Mouse (Mus musculus) cerebellum, postnatal 25 days (tissue): ENCODE data around the gene Gps2.

Source experiments
- DNase-seq, 2 experiments: peaks; one replicate each; pipeline ENCODE4 v3.0.0; 2021; ENCODE audit warnings: mixed read lengths in 2 of 2

Gene Gps2

GRCm38 (mm10) chr11:69913554-69914371, at the start of gene Gps2:
Gene Gps2 (plus strand): TSS chr11:69913888.
- DNase-seq: peak; percentile 95 to 96

- DNase-seq: no peak
Measured at GRCm38 (mm10) chr11:69864138-69864860, 49.4 kb upstream of the Gps2 start.

- no peak for DNase-seq
Measured at GRCm38 (mm10) chr11:69865561-69865960, 48.1 kb upstream of the Gps2 start.

GRCm38 (mm10) chr11:69867335-69867734, 46.4 kb upstream of the Gps2 start:
- no peak for DNase-seq

- no peak for DNase-seq
Measured at GRCm38 (mm10) chr11:69870289-69871069, 43.2 kb upstream of the Gps2 start.

GRCm38 (mm10) chr11:69871822-69872221, 41.9 kb upstream of the Gps2 start:
- no peak for DNase-seq

GRCm38 (mm10) chr11:69872451-69872850, 41.2 kb upstream of the Gps2 start:
- DNase-seq: no peak

- DNase-seq: no peak
Measured at GRCm38 (mm10) chr11:69876186-69876585, 37.5 kb upstream of the Gps2 start.

- peak; percentile 89 to 92 for DNase-seq
Measured at GRCm38 (mm10) chr11:69876867-69877266, 36.8 kb upstream of the Gps2 start.

GRCm38 (mm10) chr11:69877878-69878277, 35.8 kb upstream of the Gps2 start, which contains the start of gene Tmem95:
Gene Tmem95 (minus strand): TSS chr11:69878018.
- DNase-seq: peak in 1 of 2 experiments; percentile 26

GRCm38 (mm10) chr11:69878399-69878798, 35.3 kb upstream of the Gps2 start:
- no peak for DNase-seq

- no peak for DNase-seq
Measured at GRCm38 (mm10) chr11:69878952-69879351, 34.7 kb upstream of the Gps2 start.

- DNase-seq: no peak
Measured at GRCm38 (mm10) chr11:69879711-69880110, 34.0 kb upstream of the Gps2 start.

- peak; percentile 63 to 77 for DNase-seq
Measured at GRCm38 (mm10) chr11:69880506-69880852, 33.2 kb upstream of the Gps2 start.

- peak; percentile 83 to 88 for DNase-seq
Measured at GRCm38 (mm10) chr11:69880853-69881603, 32.7 kb upstream of the Gps2 start, which contains the start of gene Kctd11. Gene Kctd11 (minus strand): TSS chr11:69881406.

GRCm38 (mm10) chr11:69881787-69882670, 31.7 kb upstream of the Gps2 start:
- DNase-seq: no peak

- peak; percentile 42 to 64 for DNase-seq
Measured at GRCm38 (mm10) chr11:69883066-69883465, 30.6 kb upstream of the Gps2 start.

- no peak for DNase-seq
Measured at GRCm38 (mm10) chr11:69883527-69884151, 30.0 kb upstream of the Gps2 start.

- no peak for DNase-seq
Measured at GRCm38 (mm10) chr11:69884240-69884639, 29.4 kb upstream of the Gps2 start.

- no peak for DNase-seq
Measured at GRCm38 (mm10) chr11:69884663-69885062, 29.0 kb upstream of the Gps2 start.
